Mouse (Mus musculus): ENCODE results near the gene Ppp1r16b. TPM values are rescaled to one million over a fixed set of nuclear protein-coding genes. Genes with fewer than 3 reads are reported as not detected.

Gene Ppp1r16b
- polyA plus RNA-seq, 1 experiment: 22.2 TPM

DNA sequence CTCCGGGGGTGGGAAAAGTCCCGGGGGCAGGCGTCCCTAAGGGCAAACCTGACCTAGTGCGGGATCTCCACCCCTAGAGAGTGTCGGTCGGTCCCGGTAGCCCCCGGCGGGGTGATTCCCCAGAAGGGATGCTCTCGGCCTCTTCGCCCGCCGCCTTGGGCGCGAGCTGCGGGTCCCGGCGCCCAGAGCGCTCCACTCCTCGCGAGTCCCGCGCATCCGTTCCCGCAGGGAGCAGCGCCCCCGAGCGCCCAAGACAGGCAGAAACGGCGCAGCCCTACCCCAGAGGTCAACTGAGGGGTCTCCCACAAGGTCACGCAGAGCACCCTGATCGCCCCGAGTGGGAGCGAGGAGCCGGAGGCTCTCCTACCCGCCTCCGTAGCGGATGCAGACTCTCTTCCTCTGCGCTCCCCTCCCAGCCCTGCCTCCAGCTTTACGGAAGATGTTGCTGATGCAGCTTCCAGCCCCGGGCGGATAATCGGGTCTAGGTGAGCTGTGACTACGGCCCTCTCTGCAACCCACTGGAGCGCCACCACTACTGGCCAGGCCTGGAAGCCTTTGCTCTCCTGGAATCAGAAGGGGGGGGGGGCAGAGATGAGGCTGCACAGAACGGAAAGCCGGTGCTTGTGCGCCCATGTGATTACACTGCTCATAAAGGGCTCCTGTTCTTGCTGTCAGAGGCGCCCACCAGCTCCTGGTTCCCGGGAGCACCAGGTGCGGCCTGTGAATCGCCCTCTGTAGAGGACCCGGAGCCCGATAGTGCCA is 2.7 kb downstream of the Ppp1r16b start:
- no peaks in the 10 kb centered on the region for H3K27me3 ChIP-seq (replicated peaks; ENCODE audit: control insufficient read depth, insufficient read depth, low read length)
- WGBS: 2% methylated on average over 54 of the region's 54 CpGs
- no peaks in the 10 kb centered on the region for H3K36me3 ChIP-seq (ENCODE audit: control insufficient read depth, insufficient read depth, low read length)
- no peak for TF ChIP-seq POLR2A (IDR thresholded peaks at IDR 0.05; ENCODE audit: low read depth, low read length)
- TF ChIP-seq CTCF (conservative IDR thresholded peaks at IDR 0.05; ENCODE audit: insufficient read depth, insufficient read length, low read depth, low read length): no peak
- H3K4me1 ChIP-seq (ENCODE audit: control insufficient read depth, insufficient read depth, low read length): peaks cover 19% of the 10 kb centered on the region; the same call in 1 of the 2 replicates
- peak overlapping the region; percentile 96 for H3K27ac ChIP-seq (ENCODE audit: insufficient read depth, low read depth, low read length)
- no peak for DNase-seq
- H3K4me3 ChIP-seq (ENCODE audit: insufficient read depth, low read depth, low read length): peak overlapping the region; percentile 96

DNA sequence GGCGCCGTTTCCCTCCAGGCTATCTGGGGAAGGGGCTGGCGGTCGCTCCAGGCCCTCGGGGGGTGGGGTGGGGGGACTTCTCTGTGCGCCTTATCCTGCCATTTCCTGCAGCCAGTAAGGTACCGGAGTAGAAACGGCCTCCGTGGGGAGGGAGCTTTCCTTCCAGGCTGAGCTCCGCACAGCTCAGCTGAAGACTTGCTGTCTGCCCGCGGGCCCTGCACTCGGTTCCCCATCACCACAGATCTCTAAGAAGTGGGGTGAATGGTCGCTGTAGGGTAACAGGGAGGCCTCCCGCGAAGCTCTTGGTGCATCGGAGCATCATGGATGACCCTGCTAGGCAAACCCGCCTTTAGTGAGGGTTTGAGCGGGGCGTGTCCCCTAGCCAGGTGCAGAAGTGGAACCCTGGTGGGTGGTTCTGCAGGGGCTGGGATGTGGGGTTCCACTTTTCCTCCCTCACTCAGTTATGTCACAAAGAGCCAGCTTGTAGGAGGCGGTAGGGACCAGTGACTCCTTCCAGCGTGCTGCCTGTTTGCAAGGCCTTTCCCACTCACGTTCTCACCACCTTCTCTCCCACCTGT is 3.3 kb downstream of the Ppp1r16b start:
- Histone ChIP-seq H3K4me3 (ENCODE audit: insufficient read depth, low read depth, low read length) (peak overlapping the region; percentile 96), H3K27me3 (replicated peaks; ENCODE audit: control insufficient read depth, insufficient read depth, low read length) (no peaks in the 10 kb centered on the region), H3K27ac (ENCODE audit: insufficient read depth, low read depth, low read length) (peak overlapping the region; percentile 96), H3K4me1 (ENCODE audit: control insufficient read depth, insufficient read depth, low read length) (peaks cover 23% of the 10 kb centered on the region; the same call in 1 of the 2 replicates), H3K36me3 (ENCODE audit: control insufficient read depth, insufficient read depth, low read length) (no peaks in the 10 kb centered on the region)
- TF ChIP-seq POLR2A (IDR thresholded peaks at IDR 0.05; ENCODE audit: low read depth, low read length) (no peak), CTCF (conservative IDR thresholded peaks at IDR 0.05; ENCODE audit: insufficient read depth, insufficient read length, low read depth, low read length) (no peak)
- 11% methylated on average over 23 of the region's 23 CpGs for WGBS
- DNase-seq: no peak

DNA sequence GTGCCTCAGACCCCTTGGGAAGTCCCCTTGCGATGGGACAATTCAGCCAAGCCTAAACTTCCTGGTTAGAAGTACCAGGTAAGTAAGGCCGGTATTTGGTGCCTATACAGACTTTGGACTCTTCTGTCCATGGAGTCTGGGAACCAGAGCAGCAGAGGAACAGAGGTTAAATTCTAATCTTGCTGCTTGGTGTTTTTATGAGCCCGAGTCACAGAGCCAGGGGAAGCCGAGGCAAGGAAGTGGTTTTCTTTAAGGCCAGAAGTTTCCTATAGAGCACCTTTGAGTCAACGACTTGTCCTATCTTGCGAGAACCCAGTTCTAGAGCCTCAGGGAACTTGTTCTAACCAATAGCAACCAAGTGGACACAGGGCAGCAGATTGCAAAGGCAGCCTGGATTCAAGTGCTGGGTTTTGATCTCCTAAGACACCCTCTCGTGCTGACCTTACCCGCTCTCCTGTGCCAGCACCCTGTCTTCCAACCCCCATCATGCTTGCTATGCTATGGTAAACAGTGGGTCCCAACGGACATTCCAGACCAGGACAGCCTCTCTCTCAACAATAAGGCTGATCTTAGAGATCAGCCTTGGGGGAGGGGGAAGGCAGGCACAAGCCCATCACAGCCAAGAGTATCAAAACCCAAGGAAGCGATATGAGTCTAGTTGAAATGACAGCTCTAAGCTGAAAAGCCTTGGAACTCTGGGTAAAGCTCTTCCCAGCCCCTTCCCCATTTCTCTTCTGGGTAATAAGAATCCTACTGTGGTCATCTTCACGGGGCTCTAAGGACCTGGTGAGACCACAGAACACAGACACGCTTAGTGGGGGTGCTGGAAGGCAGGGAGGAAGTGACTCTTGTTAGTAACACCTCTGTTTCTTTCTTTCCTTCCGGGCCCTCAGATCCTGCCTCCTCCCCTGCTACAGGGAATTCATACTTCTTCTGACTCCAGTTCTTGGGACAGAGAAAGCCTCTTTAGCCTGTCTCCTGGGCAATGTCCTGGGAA is 4.3 kb downstream of the Ppp1r16b start:
- H3K4me1 ChIP-seq (ENCODE audit: control insufficient read depth, insufficient read depth, low read length): peaks cover 23% of the 10 kb centered on the region; the same call in 1 of the 2 replicates
- H3K27me3 ChIP-seq (replicated peaks; ENCODE audit: control insufficient read depth, insufficient read depth, low read length): no peaks in the 10 kb centered on the region
- H3K27ac ChIP-seq (ENCODE audit: insufficient read depth, low read depth, low read length): peak overlapping the region; percentile 96
- peak overlapping the region; percentile 96 for H3K4me3 ChIP-seq (ENCODE audit: insufficient read depth, low read depth, low read length)
- DNase-seq: peak; percentile 82
- TF ChIP-seq POLR2A (IDR thresholded peaks at IDR 0.05; ENCODE audit: low read depth, low read length) (no peak), CTCF (conservative IDR thresholded peaks at IDR 0.05; ENCODE audit: insufficient read depth, insufficient read length, low read depth, low read length) (no peak)
- WGBS: 33% methylated on average over 13 of the region's 13 CpGs
- no peaks in the 10 kb centered on the region for H3K36me3 ChIP-seq (ENCODE audit: control insufficient read depth, insufficient read depth, low read length)

DNA sequence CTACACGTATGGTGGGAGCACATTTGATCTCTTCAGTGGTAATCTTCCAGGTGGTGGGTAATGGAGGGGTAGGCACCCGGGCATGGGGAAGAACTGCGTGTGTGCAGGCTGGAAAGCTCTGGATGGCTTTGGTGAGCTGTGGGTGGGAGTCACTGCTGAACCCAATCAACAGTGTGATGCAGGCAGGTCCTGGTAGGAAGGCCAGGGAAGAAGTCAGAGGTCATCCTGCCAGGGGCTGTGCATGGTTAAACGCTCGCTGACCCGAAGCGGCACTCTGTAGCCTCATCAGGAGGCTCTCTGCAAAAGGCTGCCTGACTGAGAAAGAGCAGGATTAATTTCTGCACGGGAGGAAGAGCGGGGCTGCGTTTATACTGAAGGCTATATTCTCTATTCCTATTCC is 5.4 kb downstream of the Ppp1r16b start:
- 32% methylated on average over 10 of the region's 10 CpGs for WGBS
- TF ChIP-seq POLR2A (IDR thresholded peaks at IDR 0.05; ENCODE audit: low read depth, low read length) (peak; percentile 36), CTCF (conservative IDR thresholded peaks at IDR 0.05; ENCODE audit: insufficient read depth, insufficient read length, low read depth, low read length) (no peak)
- DNase-seq: peak; percentile 90
- Histone ChIP-seq H3K4me1 (ENCODE audit: control insufficient read depth, insufficient read depth, low read length) (peaks cover 23% of the 10 kb centered on the region; the same call in 1 of the 2 replicates), H3K27ac (ENCODE audit: insufficient read depth, low read depth, low read length) (peak overlapping the region; percentile 96), H3K36me3 (ENCODE audit: control insufficient read depth, insufficient read depth, low read length) (no peaks in the 10 kb centered on the region), H3K27me3 (replicated peaks; ENCODE audit: control insufficient read depth, insufficient read depth, low read length) (no peaks in the 10 kb centered on the region), H3K4me3 (ENCODE audit: insufficient read depth, low read depth, low read length) (no peak overlapping the region)

DNA sequence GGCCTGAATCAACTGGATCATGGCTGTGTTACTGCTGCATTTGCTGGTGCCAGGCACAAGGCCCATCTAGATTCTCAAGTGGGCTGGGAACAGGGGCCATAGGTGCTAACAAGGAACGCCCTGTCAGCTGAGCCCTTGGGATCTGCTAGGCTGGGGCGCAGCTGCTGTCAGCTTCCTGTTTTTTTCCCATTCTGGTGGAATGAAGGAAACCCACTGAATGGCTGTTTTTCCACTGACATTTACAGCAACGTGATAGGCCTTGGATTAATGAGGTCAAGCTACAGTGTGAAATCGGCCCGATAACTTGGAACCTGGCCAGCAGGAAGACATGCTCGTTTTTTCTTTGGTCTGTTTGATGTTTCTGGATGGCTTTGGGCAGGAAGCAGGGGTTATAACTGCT is 7.6 kb downstream of the Ppp1r16b start:
- H3K27ac ChIP-seq (ENCODE audit: insufficient read depth, low read depth, low read length): peak overlapping the region; percentile 73
- peaks cover 23% of the 10 kb centered on the region; the same call in 1 of the 2 replicates for H3K4me1 ChIP-seq (ENCODE audit: control insufficient read depth, insufficient read depth, low read length)
- DNase-seq: peak; percentile 94
- no peaks in the 10 kb centered on the region for H3K27me3 ChIP-seq (replicated peaks; ENCODE audit: control insufficient read depth, insufficient read depth, low read length)
- H3K36me3 ChIP-seq (ENCODE audit: control insufficient read depth, insufficient read depth, low read length): no peaks in the 10 kb centered on the region
- WGBS: 14% methylated on average over 6 of the region's 6 CpGs
- no peak overlapping the region for H3K4me3 ChIP-seq (ENCODE audit: insufficient read depth, low read depth, low read length)
- TF ChIP-seq CTCF (conservative IDR thresholded peaks at IDR 0.05; ENCODE audit: insufficient read depth, insufficient read length, low read depth, low read length): no peak
- TF ChIP-seq POLR2A (IDR thresholded peaks at IDR 0.05; ENCODE audit: low read depth, low read length): no peak

DNA sequence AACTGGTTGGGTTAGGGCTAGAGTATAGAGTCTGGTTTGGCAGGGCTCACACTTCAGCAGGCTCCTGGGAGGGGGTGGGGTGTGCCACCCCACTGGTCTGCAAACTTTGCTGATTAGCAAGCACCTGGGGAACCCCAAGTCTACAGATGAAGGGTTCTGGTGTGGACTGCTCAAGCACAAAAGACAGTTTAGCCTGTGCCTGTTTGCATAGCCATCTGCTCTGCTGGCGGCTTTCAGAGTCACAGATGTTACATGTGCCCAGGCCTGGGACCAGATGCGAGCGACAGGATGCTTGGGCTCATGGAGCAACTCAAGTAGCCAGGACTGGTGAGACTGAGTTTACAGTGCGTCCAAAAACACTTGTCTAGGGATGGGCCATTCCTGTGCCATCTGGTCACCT is 8.3 kb downstream of the Ppp1r16b start:
- WGBS: 74% methylated on average over 4 of the region's 4 CpGs
- Histone ChIP-seq H3K4me3 (ENCODE audit: insufficient read depth, low read depth, low read length) (no peak overlapping the region), H3K27ac (ENCODE audit: insufficient read depth, low read depth, low read length) (0 out of 2 replicates have a peak overlapping the region, but pooled peaks have one; percentile 37), H3K4me1 (ENCODE audit: control insufficient read depth, insufficient read depth, low read length) (peaks cover 23% of the 10 kb centered on the region; the same call in 1 of the 2 replicates), H3K36me3 (ENCODE audit: control insufficient read depth, insufficient read depth, low read length) (no peaks in the 10 kb centered on the region), H3K27me3 (replicated peaks; ENCODE audit: control insufficient read depth, insufficient read depth, low read length) (no peaks in the 10 kb centered on the region)
- TF ChIP-seq CTCF (conservative IDR thresholded peaks at IDR 0.05; ENCODE audit: insufficient read depth, insufficient read length, low read depth, low read length) (no peak), POLR2A (IDR thresholded peaks at IDR 0.05; ENCODE audit: low read depth, low read length) (no peak)
- no peak for DNase-seq

Measured in kidney, adult 2 months (tissue).